Mouse (Mus musculus) embryonic fibroblast, embryonic 13.5 days (primary cell): Measurements from ENCODE around the gene Mrpl54. TPM values are rescaled to one million over a fixed set of nuclear protein-coding genes. Genes with fewer than 3 reads are reported as not detected.
A peak's percentile ranks its signal among the peaks of the same experiment; 100 is the strongest.

ENCODE experiments used
- H3K27ac ChIP-seq: 2 replicates; pipeline ENCODE4 v1.5.1; 2012; ENCODE audit warnings: low read length, control low read depth, inconsistent platforms; ENCODE audit not compliant: insufficient read depth
- H3K4me1 ChIP-seq: 2 replicates; pipeline ENCODE4 v1.6.1; 2011; ENCODE audit warnings: low read length; ENCODE audit not compliant: control insufficient read depth, insufficient read depth
- H3K4me3 ChIP-seq: 2 replicates; pipeline ENCODE4 v1.5.1; 2011; ENCODE audit warnings: mild to moderate bottlenecking, control low read depth, low read length; ENCODE audit not compliant: insufficient read depth
- CTCF ChIP-seq: IDR thresholded peaks from 2 replicates; pipeline ENCODE4 v1.5.1; 2011; ENCODE audit warnings: mild to moderate bottlenecking, control low read depth, low read length, moderate library complexity, borderline replicate concordance; ENCODE audit not compliant: insufficient read depth
- POLR2A ChIP-seq: IDR thresholded peaks from 2 replicates; pipeline ENCODE4 v1.6.1; 2011; ENCODE audit warnings: low read depth, mild to moderate bottlenecking, control low read depth, low read length, moderate library complexity
- polyA plus RNA-seq: library from polyadenylated mRNA; stranded (reverse); fragments of >200 nt; gene quantifications from 2 replicates; pipeline ENCODE4 v1.2.4, GENCODE M21; 2011; ENCODE audit warnings: low read depth; ENCODE audit not compliant: missing spikeins, insufficient read length

Gene Mrpl54
- polyA plus RNA-seq, 1 experiment = 52.9 TPM

- H3K4me3 ChIP-seq = no peak overlapping the region
- TF ChIP-seq CTCF = no peak
- no peak for TF ChIP-seq POLR2A
- no peak overlapping the region for H3K27ac ChIP-seq
- no peaks in the 10 kb centered on the region for H3K4me1 ChIP-seq
Measured at GRCm38 (mm10) chr10:81249442-81249841, 17.3 kb downstream of the Mrpl54 start.

DNA sequence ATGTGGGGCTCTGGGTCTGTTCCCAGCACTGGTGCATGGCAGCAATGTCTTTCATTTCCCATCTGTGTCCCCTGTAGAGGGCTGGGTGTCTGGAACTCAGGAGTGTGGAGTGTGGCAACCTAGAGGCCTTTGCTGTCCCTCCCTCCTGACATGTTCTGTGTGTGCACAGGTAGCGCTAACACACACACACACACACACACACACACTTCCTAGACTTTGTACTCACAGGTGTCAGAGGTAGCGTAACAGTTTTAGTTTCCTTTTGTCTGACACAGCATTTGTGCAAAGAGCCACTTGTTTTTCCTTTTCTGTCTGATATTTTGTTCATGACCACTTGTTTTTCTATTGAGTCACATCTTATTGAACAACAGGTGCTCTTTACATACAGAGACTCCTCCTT is 18.9 kb downstream of the Mrpl54 start:
- Histone ChIP-seq H3K4me3 (no peak overlapping the region), H3K4me1 (no peaks in the 10 kb centered on the region), H3K27ac (no peak overlapping the region)
- TF ChIP-seq POLR2A (no peak), CTCF (no peak)

DNA sequence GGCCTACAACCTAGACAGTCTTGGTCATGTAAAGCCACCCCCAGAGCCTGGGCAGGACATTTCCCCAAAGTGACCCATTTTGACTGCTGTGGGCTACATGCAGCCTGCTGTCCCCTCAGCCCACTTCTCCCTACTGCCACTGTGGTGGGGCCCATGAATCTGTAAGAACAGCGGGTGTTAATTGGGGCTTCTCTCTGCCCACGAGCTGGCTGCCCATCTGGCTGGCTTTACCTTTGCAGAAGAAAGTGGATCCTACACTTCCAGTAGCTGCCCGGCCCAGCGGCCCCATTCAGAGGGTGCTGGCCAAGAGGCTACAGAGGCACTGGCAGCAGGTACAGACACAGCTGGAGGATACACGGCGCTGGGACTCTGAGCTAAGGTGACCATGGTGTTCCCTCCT is 21.6 kb downstream of the Mrpl54 start:
- H3K4me3 ChIP-seq = no peak overlapping the region
- no peak for TF ChIP-seq CTCF
- no peak for TF ChIP-seq POLR2A
- H3K27ac ChIP-seq = no peak overlapping the region
- H3K4me1 ChIP-seq = no peaks in the 10 kb centered on the region

DNA sequence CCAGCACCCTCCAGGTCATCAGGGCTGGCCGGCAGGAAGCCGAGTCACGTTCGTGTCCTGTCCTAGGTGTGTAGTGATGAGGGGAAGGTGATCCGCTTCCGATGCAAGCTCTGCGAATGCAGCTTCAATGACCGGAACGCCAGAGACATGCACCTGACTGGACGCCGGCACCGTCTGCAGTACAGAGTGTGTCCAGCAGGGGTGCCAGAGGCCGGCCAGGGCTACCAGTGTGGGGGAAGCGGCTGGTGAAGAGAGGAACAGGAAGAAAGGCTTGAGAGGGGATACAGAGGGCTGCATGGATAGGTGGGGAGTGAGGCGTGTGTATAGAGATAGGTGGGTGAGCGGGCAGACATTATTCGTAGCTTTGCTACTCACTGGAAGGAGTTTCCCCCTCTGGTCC is 22.1 kb downstream of the Mrpl54 start:
- Histone ChIP-seq H3K4me3 (no peak overlapping the region), H3K4me1 (no peaks in the 10 kb centered on the region), H3K27ac (no peak overlapping the region)
- TF ChIP-seq POLR2A = no peak
- peak; percentile 72; the same call in 1 of the 2 replicates for TF ChIP-seq CTCF

DNA sequence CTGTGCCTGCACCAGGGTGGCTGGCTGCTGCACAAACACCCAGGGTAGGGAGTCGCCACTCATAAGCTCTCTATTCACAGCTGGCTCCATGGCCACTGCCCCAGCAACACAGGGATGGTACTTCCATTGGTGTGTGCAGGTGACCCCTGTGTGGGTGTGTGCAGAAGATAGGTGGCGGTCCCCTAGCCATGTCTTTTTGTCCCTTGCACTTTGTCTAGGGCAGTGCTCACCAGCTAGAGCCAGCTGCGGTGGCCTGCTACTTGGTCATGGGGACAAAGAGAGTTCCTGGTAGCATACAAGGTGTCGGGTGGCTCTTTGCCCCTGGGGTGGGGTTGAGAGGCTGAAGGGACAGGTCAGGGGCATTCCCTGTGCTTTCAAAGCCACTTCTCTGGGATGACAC is 22.6 kb downstream of the Mrpl54 start:
- TF ChIP-seq CTCF = no peak
- no peak for TF ChIP-seq POLR2A
- Histone ChIP-seq H3K4me3 (no peak overlapping the region), H3K4me1 (no peaks in the 10 kb centered on the region), H3K27ac (no peak overlapping the region)

GRCm38 (mm10) chr10:81242021-81242420 is 24.7 kb downstream of the Mrpl54 start:
- H3K4me3 ChIP-seq = no peak overlapping the region
- H3K4me1 ChIP-seq = no peaks in the 10 kb centered on the region
- TF ChIP-seq CTCF = no peak
- no peak for TF ChIP-seq POLR2A
- no peak overlapping the region for H3K27ac ChIP-seq

DNA sequence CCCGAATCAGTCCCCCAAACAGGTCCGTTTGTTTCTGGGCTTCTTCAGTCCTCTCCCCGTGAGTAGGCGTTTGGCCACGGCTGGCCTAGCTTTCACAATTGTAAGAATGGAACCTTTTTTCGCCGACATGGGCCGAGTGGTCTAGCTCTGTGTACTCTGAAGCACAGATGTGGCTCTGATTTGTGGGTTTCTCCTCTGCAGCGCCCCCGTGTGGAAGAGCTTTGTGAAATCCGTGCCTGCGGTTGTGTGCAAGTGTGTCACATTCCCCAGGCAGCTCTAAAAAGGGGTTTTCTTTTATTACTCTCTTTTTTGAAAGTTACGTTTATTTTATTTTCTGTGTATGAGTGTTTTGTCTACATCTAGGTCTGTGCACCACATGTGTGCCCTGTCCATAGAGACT is 25.9 kb downstream of the Mrpl54 start:
- no peak for TF ChIP-seq POLR2A
- TF ChIP-seq CTCF = peak; percentile 49; the same call in 1 of the 2 replicates
- no peak overlapping the region for H3K4me3 ChIP-seq
- H3K27ac ChIP-seq = no peak overlapping the region
- no peaks in the 10 kb centered on the region for H3K4me1 ChIP-seq

- Histone ChIP-seq H3K4me1 (no peaks in the 10 kb centered on the region), H3K4me3 (no peak overlapping the region), H3K27ac (no peak overlapping the region)
- TF ChIP-seq CTCF (no peak), POLR2A (no peak)
Measured at GRCm38 (mm10) chr10:81238618-81239017, 28.1 kb downstream of the Mrpl54 start.

GRCm38 (mm10) chr10:81236471-81237268 is 30.1 kb downstream of the Mrpl54 start:
- no peak for TF ChIP-seq CTCF
- no peak for TF ChIP-seq POLR2A
- Histone ChIP-seq H3K4me3 (no peak overlapping the region), H3K27ac (no peak overlapping the region), H3K4me1 (no peaks in the 10 kb centered on the region)

DNA sequence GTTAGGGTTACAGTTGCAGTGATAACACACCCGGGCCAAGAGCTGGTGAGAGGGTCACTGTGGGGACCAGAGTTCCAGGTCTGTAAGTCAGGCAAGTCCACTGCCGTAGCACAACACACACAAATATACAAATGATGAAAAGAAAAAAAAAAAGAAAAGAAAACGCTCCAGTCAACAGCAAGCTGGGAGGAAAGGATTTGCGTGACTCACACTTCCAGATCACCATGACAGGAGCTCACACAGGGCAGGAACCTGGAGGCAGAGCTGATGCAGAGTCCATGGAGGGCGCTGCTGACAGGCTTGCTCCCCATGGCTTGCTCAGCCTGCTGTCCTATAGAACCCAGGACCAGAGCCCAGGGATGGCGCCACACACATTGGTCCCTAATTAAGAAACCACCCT is 32.5 kb downstream of the Mrpl54 start:
- Histone ChIP-seq H3K27ac (peak overlapping the region; percentile 53; the same call in 1 of the 2 replicates), H3K4me3 (no peak overlapping the region), H3K4me1 (no peaks in the 10 kb centered on the region)
- TF ChIP-seq CTCF = no peak
